Mouse (Mus musculus) cerebellum, postnatal 25 days (tissue): Measurements from ENCODE around the gene Kdm2a.

Source experiments
- DNase-seq, 2 experiments: peaks; one replicate each; pipeline ENCODE4 v3.0.0; 2021; ENCODE audit warnings: mixed read lengths in 2 of 2

The Kdm2a gene

GRCm38 (mm10) chr19:4298322-4299121, 99.6 kb downstream of the Kdm2a start:
- peak; percentile 48 to 57 for DNase-seq

- peak in 1 of 2 experiments; percentile 46 for DNase-seq
Measured at GRCm38 (mm10) chr19:4297851-4298250, 100.2 kb downstream of the Kdm2a start.

DNA sequence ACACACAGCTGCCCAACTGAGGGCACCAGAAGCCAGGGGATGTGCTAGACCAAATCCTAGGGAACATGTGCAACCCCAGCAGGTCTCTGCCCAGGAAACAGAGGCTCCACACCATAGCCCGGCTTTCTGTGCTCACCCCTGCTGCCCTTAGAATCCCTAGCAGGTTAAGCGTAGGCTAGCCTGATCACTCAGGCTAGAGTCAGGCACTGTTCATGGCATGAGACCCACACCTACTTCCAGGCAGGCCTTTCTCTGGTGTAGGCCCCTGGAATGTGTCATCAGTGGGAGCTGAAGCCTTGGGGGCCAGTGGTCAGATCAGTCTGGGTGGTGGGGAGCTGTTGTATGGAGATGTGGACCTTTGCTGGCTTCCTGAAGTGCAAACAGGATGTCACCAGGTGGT, 101.5 kb downstream of the Kdm2a start:
- no peak for DNase-seq

DNA sequence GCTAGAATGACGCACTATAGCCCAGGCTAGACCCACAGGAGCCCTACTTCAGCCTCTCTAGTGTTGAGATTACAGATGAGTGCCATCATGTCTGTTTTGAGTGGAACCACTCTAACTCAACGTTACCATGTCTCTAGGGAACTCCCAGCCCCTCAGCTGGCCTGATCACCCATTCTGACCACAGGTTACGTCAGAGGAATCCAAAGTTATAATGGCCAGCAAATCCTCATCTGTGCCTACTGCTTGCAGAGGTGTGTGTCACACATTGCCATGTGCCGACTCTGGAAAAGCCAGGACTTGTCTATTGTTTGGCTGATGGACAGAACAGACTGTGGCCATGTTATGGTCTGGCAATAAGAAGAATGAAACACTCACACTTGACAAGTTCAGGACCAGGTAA, 102.7 kb downstream of the Kdm2a start:
- DNase-seq, result no peak

GRCm38 (mm10) chr19:4294381-4295097, 103.5 kb downstream of the Kdm2a start:
- DNase-seq, result no peak

GRCm38 (mm10) chr19:4291161-4291560, 106.9 kb downstream of the Kdm2a start:
- DNase-seq, result no peak

GRCm38 (mm10) chr19:4290749-4291148, 107.3 kb downstream of the Kdm2a start:
- DNase-seq, result no peak

- no peak for DNase-seq
Measured at GRCm38 (mm10) chr19:4283653-4284052, 114.4 kb downstream of the Kdm2a start.

DNA sequence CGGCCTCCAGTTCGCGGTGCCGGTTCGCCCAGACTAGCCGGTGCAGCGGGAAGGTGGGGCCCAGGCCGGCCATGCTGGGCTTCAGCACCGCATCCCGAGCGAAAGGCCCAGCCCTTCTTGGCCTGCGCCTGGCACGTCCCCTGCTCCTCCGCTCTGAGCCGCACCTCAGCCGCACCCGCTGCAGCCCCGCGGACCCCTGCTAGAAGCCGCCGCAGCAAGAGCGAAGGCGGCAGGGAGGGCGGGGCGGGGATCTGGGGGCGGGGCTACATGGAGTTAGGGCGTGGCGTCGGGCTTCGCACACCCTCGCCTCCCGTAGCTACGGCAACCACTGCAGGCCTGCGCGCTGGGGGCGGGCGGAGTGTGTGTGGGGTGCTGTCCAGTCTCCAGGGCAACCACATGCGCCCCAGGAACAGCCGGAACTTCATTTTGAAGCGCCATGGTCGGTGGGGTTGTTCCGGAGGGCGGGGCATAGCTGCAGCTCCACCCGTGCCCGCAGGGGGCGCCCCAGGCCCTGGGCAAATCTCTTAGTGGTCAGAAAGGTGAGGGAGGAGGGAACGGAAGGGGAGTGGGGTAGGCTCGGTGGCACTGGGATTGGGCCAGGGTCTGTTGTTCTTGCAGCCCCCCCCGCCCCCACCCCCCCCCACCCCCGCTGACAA, 115.1 kb downstream of the Kdm2a start, which contains the start of gene Ankrd13d:
Ankrd13d (minus strand) TSS at position 240 of the 656 bp plus-strand sequence.
- peak; percentile 88 to 90 for DNase-seq

- DNase-seq, result no peak
Measured at GRCm38 (mm10) chr19:4280425-4280824, 117.7 kb downstream of the Kdm2a start.

DNA sequence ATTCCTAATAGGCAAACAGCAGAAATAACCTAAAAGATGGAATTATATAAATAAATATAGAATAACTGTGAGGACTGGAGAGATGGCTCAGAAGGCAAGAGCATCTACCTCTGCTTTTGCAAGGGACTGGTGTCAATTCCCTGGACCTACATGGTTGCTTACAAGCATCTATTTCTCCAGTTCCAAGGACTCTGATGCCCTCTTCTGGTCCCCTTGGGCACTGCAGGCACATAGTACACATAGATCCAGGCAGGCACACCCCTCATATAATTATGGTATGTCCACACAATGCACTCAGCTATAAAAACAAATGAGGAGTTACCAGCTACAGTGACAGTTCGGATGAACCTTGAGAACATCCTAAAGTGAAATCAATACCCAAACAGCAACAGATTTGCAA, 118.6 kb downstream of the Kdm2a start:
- DNase-seq, result no peak

GRCm38 (mm10) chr19:4270972-4271371, 127.1 kb downstream of the Kdm2a start:
- DNase-seq, result no peak

- peak; percentile 29 to 35 for DNase-seq
Measured at GRCm38 (mm10) chr19:4270187-4270586, 127.9 kb downstream of the Kdm2a start.

DNA sequence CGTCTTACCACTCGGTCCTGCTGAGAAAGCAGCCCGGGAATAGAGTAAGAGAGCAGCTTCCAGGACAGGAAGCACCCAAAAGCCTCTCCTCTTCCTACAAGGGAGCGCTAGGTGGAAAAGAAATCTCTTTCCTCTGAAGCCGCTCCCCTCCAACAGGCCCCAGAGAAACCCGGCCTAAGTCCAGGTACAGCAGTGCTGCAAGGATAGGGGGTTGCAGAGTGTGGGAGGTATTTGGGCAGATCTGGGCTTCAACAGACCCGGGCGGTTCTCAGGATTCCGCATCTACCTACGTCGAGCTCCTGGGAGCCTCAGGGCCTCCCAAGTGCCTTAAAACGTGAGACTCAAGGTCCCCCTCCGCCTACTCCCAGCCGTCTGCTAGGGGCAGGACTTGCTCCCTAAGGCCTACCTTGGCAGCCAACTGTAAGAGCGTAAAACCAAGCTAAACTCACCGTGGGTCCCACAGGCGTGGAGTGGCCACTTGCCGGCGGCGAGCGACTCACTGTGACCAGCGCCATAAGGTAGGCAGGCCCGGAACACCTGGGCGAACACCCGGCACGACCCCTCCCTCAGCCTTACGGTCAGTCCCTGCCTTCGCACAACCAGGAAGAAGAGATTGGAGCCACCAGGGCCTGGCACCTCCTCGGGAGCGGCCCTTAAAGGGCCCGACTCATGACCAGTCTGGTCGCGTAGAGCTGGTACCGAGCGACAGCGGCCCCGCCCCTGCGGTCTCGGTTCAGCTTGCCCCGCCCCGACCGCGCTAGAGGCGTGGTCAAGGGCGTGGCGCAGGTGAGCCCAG, 129.3 kb downstream of the Kdm2a start, which contains the start of gene Ssh3:
Ssh3 (minus strand) TSS at position 615 of the 796 bp plus-strand sequence.
- peak; percentile 84 to 92 for DNase-seq

- DNase-seq, result peak in 1 of 2 experiments; percentile 24
Measured at GRCm38 (mm10) chr19:4265956-4266355, 132.1 kb downstream of the Kdm2a start.
